Mouse (Mus musculus) hematopoietic stem cell, adult 5-6 weeks (primary cell): Measurements from ENCODE around the gene Taldo1. TPM values are rescaled to one million over a fixed set of nuclear protein-coding genes. Genes with fewer than 3 reads are reported as not detected.

Experiments
- ATAC-seq, 2 experiments: fragments of 125-278 bp in 1 of 2; replicated peaks in 1 of 2; 2 replicates each; pipeline ENCODE4 v1.8.0; 2016 to 2017; ENCODE audit warnings: inconsistent platforms in 2 of 2, mild to moderate bottlenecking in 2 of 2, moderate number of reproducible peaks in 2 of 2, low read depth in 1 of 2, moderate TSS enrichment in 1 of 2; ENCODE audit not compliant: low FRiP score in 2 of 2, poor library complexity in 2 of 2, severe bottlenecking in 2 of 2, insufficient read depth in 1 of 2, low TSS enrichment in 1 of 2
- total RNA-seq: library from RNA; stranded (forward); fragments of 172-1452, 232-1000 nt; gene quantifications from 2 replicates; pipeline ENCODE4 v1.2.3, GENCODE M21; 2017

Gene Taldo1
- total RNA-seq, 1 experiment from 2014 or later = 227 TPM

DNA sequence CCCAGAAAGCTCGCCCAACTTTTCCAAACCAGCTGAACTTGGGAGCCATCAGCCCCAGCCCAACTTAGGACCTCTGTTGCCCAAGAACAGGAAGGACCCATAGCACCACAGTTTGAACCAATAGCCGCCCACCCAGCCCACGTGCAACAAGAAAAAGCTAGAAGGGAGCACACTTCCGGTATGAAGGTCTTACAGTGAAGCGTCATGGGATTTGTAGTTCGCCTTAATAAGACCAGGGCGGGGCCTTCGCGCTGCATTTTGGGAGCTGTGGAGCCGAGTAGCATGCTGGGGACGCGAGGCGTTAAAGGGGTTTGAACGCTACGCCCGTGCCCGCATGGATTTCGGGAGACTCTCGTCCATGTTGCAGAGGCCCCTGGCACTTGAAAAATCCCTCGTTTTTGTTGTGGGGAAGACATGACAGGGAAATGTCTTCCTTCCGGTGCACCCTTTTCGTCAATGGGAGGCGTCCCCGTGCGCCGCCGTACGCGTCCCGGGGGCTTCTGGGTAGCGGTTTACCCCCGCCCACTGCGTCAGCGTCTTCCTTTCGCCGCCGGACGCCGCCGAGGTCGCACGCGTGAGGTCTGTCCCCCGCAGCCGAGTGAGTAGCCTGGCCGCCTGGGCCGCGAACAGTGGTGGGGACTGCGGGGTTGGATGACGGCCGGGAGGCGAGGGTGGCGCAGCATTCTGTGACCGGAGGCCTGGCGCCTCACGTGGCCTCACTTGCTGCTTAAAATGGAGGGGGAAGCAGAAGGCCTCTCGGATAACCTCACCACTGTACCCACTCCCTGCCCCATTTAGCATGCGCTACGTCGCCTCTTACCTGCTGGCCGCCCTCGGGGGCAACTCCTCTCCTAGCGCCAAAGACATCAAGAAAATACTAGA, 55.4 kb downstream of the Taldo1 start, which contains the start of gene Rplp2:
Rplp2 (plus strand) TSS at position 261 of the 882 bp plus-strand sequence.
- peak; percentile 86 to 92 for ATAC-seq

DNA sequence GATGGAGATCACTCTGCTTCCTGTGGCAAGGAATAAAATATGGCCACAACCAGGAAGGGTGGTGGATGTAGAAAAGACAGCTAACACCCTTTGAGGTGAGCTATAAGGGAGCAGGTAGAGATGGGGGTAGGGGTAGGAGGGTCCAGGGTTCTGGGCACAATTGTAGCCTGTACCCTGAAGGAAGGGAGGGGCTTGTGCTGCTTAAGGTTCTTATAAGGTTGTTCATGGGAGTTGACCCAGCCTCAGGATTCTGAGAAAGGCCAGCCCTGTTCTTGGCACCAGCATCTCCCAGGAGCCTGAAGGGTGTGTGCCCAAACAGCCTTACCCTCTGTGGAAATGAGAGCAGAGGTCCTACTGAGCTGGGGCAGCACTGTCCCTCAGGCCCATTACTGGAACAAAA, 59.9 kb downstream of the Taldo1 start:
- no peak for ATAC-seq

Other genes starting within 250 kb of the Taldo1 start
- 34.4 and 61.9 TPM in 2 replicates for gene Rnh1, start 219.3 kb upstream of the Taldo1 start, total RNA-seq
- gene Hras, start 198.2 kb upstream of the Taldo1 start, total RNA-seq = 15.0 and 19.7 TPM in 2 replicates
- 0.60 and 0.75 TPM in 2 replicates for gene Lrrc56, start 198.0 kb upstream of the Taldo1 start, total RNA-seq
- 1.6 TPM in 1 of 2 replicates, not detected in the other for gene Lmntd2, start 178.1 kb upstream of the Taldo1 start, total RNA-seq
- 4.9 and 5.1 TPM in 2 replicates for gene Rassf7, start 176.3 kb upstream of the Taldo1 start, total RNA-seq
- gene Phrf1, start 163.4 kb upstream of the Taldo1 start, total RNA-seq = 52.5 and 77.3 TPM in 2 replicates
- gene Irf7, start 125.7 kb upstream of the Taldo1 start, total RNA-seq = 15.4 and 26.7 TPM in 2 replicates
- gene Cdhr5, start 115.4 kb upstream of the Taldo1 start, total RNA-seq = not detected in 2 replicates
- gene Sct, start 113.1 kb upstream of the Taldo1 start, total RNA-seq = not detected in 2 replicates
- gene Drd4, start 100.2 kb upstream of the Taldo1 start, total RNA-seq = not detected in 2 replicates
- gene Deaf1, start 64.5 kb upstream of the Taldo1 start, total RNA-seq = 18.7 and 25.8 TPM in 2 replicates
- gene Tmem80, start 64.5 kb upstream of the Taldo1 start, total RNA-seq = 10.5 and 12.6 TPM in 2 replicates
- gene Eps8l2, start 53.3 kb upstream of the Taldo1 start, total RNA-seq = 4.4 and 4.7 TPM in 2 replicates
- 18.4 and 20.4 TPM in 2 replicates for gene Gatd1, start 21.9 kb downstream of the Taldo1 start, total RNA-seq
- not detected in 2 replicates for gene Cend1, start 37.3 kb downstream of the Taldo1 start, total RNA-seq
- gene Slc25a22, start 45.7 kb downstream of the Taldo1 start, total RNA-seq = 8.0 and 9.7 TPM in 2 replicates
- 6.5 and 8.5 TPM in 2 replicates for gene Pidd1, start 51.8 kb downstream of the Taldo1 start, total RNA-seq
- 1,528 and 3,641 TPM in 2 replicates for gene Rplp2, start 55.2 kb downstream of the Taldo1 start, total RNA-seq
- 15.1 and 15.5 TPM in 2 replicates for gene Pnpla2, start 63.0 kb downstream of the Taldo1 start, total RNA-seq
- gene Cracr2b, start 68.9 kb downstream of the Taldo1 start, total RNA-seq = 5.2 and 8.4 TPM in 2 replicates
- 45.0 and 46.6 TPM in 2 replicates for gene Cd151, start 75.2 kb downstream of the Taldo1 start, total RNA-seq
- 26.8 and 30.0 TPM in 2 replicates for gene Polr2l, start 82.9 kb downstream of the Taldo1 start, total RNA-seq
- 61.4 and 81.5 TPM in 2 replicates for gene Tspan4, start 83.0 kb downstream of the Taldo1 start, total RNA-seq
- gene Chid1, start 147.7 kb downstream of the Taldo1 start, total RNA-seq = 16.6 and 26.5 TPM in 2 replicates
- gene Ap2a2, start 170.0 kb downstream of the Taldo1 start, total RNA-seq = 38.4 and 40.7 TPM in 2 replicates